ENCODE assay signal across 30 mouse cellular contexts in the genomic region with DNA sequence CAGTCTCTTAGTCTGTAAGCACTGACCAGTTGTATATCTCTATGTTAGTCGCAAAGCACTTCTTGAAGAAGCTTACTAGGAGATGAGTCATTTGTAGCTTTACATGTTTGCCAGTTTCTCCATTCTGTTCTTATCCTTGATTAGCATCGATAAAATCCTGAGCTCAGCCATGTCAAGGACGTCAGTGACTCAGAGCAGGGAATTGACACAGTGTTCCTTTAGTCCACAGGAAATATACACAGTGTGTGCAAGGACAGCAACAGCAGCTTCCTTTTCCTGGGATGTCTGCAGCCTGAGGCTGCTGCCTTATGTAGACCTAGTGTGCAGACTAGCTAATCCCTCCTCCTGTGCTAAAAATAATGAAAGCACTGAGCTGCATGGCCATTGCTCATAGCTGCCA. TPM values are rescaled to one million over a fixed set of nuclear protein-coding genes. Genes with fewer than 3 reads are reported as not detected.
DNase-seq lines count a peak whose midpoint lies in the region; ATAC-seq lines count a peak whose summit lies in the region.
"Had no signal": no experiment of that assay in that cellular context is flagged by ENCODE, and none has a peak within 500 bp of the region (broad histone marks: within the 10 kb centered on the region; RNA-seq: fewer than 3 reads in every experiment).

No protein-coding gene starts in this region.

- H3K27me3 ChIP-seq in liver, embryonic 12.5 days (replicated peaks), result no peaks in the 10 kb centered on the region
- no peaks in the 10 kb centered on the region for H3K27me3 ChIP-seq in liver, embryonic 16.5 days (ENCODE audit: control insufficient read depth, insufficient read depth, low read depth, low read length)
- no peaks in the 10 kb centered on the region for H3K27me3 ChIP-seq in forebrain, embryonic 13.5 days
- H3K27me3 ChIP-seq: embryonic facial prominence, embryonic 15.5 days; hindbrain, embryonic 13.5 days; lung, embryonic 15.5 days; midbrain, embryonic 12.5 days had no signal

- no peak overlapping the region for H3K9ac ChIP-seq in liver, embryonic 12.5 days
- H3K9ac ChIP-seq in liver, embryonic 16.5 days (ENCODE audit: low read depth, low read length), result no peak overlapping the region
- H3K9ac ChIP-seq in forebrain, embryonic 13.5 days, result no peak overlapping the region
- H3K9ac ChIP-seq: embryonic facial prominence, embryonic 15.5 days; forebrain, postnatal 0 days; hindbrain, embryonic 13.5 days; lung, embryonic 15.5 days; midbrain, embryonic 12.5 days had no signal

- ATAC-seq in liver, embryonic 12.5 days, result peak; percentile 32; the same call in 1 of the 2 replicates
- ATAC-seq in liver, embryonic 16.5 days (ENCODE audit: low read depth), result peak; percentile 51
- ATAC-seq in forebrain, embryonic 13.5 days, result no peak
- ATAC-seq: forebrain, postnatal 0 days had no signal

- no peak overlapping the region for H3K27ac ChIP-seq in liver, embryonic 12.5 days
- no peak overlapping the region for H3K27ac ChIP-seq in liver, embryonic 16.5 days (ENCODE audit: low read length)
- H3K27ac ChIP-seq in forebrain, embryonic 13.5 days, result no peak overlapping the region
- H3K27ac ChIP-seq: embryonic facial prominence, embryonic 15.5 days; hindbrain, embryonic 13.5 days; limb, embryonic 10.5 days; lung, embryonic 15.5 days; midbrain, embryonic 12.5 days had no signal

- H3K4me1 ChIP-seq in liver, embryonic 12.5 days, result no peaks in the 10 kb centered on the region
- no peaks in the 10 kb centered on the region for H3K4me1 ChIP-seq in liver, embryonic 16.5 days (ENCODE audit: control insufficient read depth, low read depth, low read length)
- no peaks in the 10 kb centered on the region for H3K4me1 ChIP-seq in forebrain, embryonic 13.5 days
- H3K4me1 ChIP-seq: embryonic facial prominence, embryonic 15.5 days; hindbrain, embryonic 13.5 days; limb, embryonic 10.5 days; lung, embryonic 15.5 days; midbrain, embryonic 12.5 days had no signal

- DNase-seq in liver (no peak), MN1 (ENCODE audit: low spot score) (peak; percentile 17)
- DNase-seq in adrenal gland, postnatal 14 days, result peak; percentile 62
- no peak for DNase-seq in kidney, adult 18-20 months
- no peak for DNase-seq in ovary, postnatal 10 days (ENCODE audit: low spot score)
- DNase-seq: cerebellum, adult 9-11 months; forebrain, postnatal 0 days; gastrocnemius, postnatal 25 days; kidney, adult 11 months; kidney, postnatal 10 days had no signal

- WGBS in liver, embryonic 12.5 days (ENCODE audit: insufficient replicate concordance), result 69% methylated on average over 3 of the region's 3 CpGs
- WGBS in liver, embryonic 16.5 days (ENCODE audit: insufficient replicate concordance), result 74% methylated on average over 3 of the region's 3 CpGs
- 91% methylated on average over 3 of the region's 3 CpGs for WGBS in forebrain, embryonic 13.5 days

- no peaks in the 10 kb centered on the region for H3K9me3 ChIP-seq in liver, embryonic 12.5 days (replicated peaks)
- H3K9me3 ChIP-seq in liver, embryonic 16.5 days (replicated peaks; ENCODE audit: control insufficient read depth, low read length), result no peaks in the 10 kb centered on the region
- H3K9me3 ChIP-seq in forebrain, embryonic 13.5 days (replicated peaks), result no peaks in the 10 kb centered on the region
- H3K9me3 ChIP-seq: embryonic facial prominence, embryonic 15.5 days; hindbrain, embryonic 13.5 days; limb, embryonic 10.5 days; lung, embryonic 15.5 days; midbrain, embryonic 12.5 days had no signal

- no peak overlapping the region for H3K4me3 ChIP-seq in liver, embryonic 12.5 days
- no peak overlapping the region for H3K4me3 ChIP-seq in liver, embryonic 16.5 days (ENCODE audit: low read depth, low read length)
- H3K4me3 ChIP-seq in forebrain, embryonic 13.5 days, result no peak overlapping the region
- H3K4me3 ChIP-seq: embryonic facial prominence, embryonic 15.5 days; hindbrain, embryonic 13.5 days; limb, embryonic 10.5 days; lung, embryonic 15.5 days; midbrain, embryonic 12.5 days had no signal

- H3K36me3 ChIP-seq in liver, embryonic 12.5 days, result peaks cover 60% of the 10 kb centered on the region
- H3K36me3 ChIP-seq in liver, embryonic 16.5 days (ENCODE audit: control insufficient read depth, insufficient read depth), result peaks cover 5% of the 10 kb centered on the region
- peaks cover 42% of the 10 kb centered on the region for H3K36me3 ChIP-seq in forebrain, embryonic 13.5 days (ENCODE audit: poor library complexity, severe bottlenecking)

- H3K4me2 ChIP-seq in liver, embryonic 12.5 days, result no peak overlapping the region
- H3K4me2 ChIP-seq in liver, embryonic 16.5 days (ENCODE audit: low read depth, low read length), result no peak overlapping the region
- H3K4me2 ChIP-seq in forebrain, embryonic 13.5 days, result no peak overlapping the region
- H3K4me2 ChIP-seq: embryonic facial prominence, embryonic 15.5 days; hindbrain, embryonic 13.5 days; lung, embryonic 15.5 days; midbrain, embryonic 12.5 days had no signal

RNA-seq across cellular contexts. Expression of gene Cenpq, which starts 13.7 kb away (rescaled TPM):
- 27.5 and 29.1 TPM in 2 replicates for polyA plus RNA-seq in liver, embryonic 12.5 days (2016; fragmentation: Nextera tagmentation; extraction: Ambion mirVana)
- 7.7 and 8.4 TPM in 2 replicates for total RNA-seq in adrenal gland, postnatal 14 days (2021)
- polyA plus RNA-seq in liver, embryonic 16.5 days (2015; fragmentation: Nextera tagmentation; extraction: Ambion mirVana), result 21.1 and 23.8 TPM in 2 replicates
- polyA plus RNA-seq in forebrain, embryonic 13.5 days (2015; fragmentation: Nextera tagmentation; extraction: Ambion mirVana), result 29.5 and 29.6 TPM in 2 replicates

RNA-seq across cellular contexts. Expression of gene Mut, which starts 14.0 kb away (rescaled TPM):
- polyA plus RNA-seq in liver, embryonic 12.5 days (2016; fragmentation: Nextera tagmentation; extraction: Ambion mirVana), result 29.4 TPM in 2 replicates
- 140 and 156 TPM in 2 replicates for total RNA-seq in adrenal gland, postnatal 14 days (2021)
- 33.0 and 33.5 TPM in 2 replicates for polyA plus RNA-seq in liver, embryonic 16.5 days (2015; fragmentation: Nextera tagmentation; extraction: Ambion mirVana)
- polyA plus RNA-seq in forebrain, embryonic 13.5 days (2015; fragmentation: Nextera tagmentation; extraction: Ambion mirVana), result 19.1 and 23.3 TPM in 2 replicates

RNA-seq across cellular contexts. Expression of gene Glyatl3, which starts 34.4 kb away (rescaled TPM):
- not detected in 2 replicates for polyA plus RNA-seq in liver, embryonic 12.5 days (2016; fragmentation: Nextera tagmentation; extraction: Ambion mirVana)
- not detected in 2 replicates for total RNA-seq in adrenal gland, postnatal 14 days (2021)
- not detected in 2 replicates for polyA plus RNA-seq in liver, embryonic 16.5 days (2015; fragmentation: Nextera tagmentation; extraction: Ambion mirVana)
- polyA plus RNA-seq in forebrain, embryonic 13.5 days (2015; fragmentation: Nextera tagmentation; extraction: Ambion mirVana), result not detected in 2 replicates
- total RNA-seq: common myeloid progenitor, adult 5-6 weeks; forebrain, postnatal 0 days; gastrocnemius, postnatal 25 days; heart, adult 8-10 months; heart, postnatal 25 days; layer of hippocampus, postnatal 10 days; liver, adult 2 months; MEL; monocyte, adult 5-6 weeks; neutrophil, adult 5-6 weeks had no signal
- polyA plus RNA-seq: C2C12; forebrain, postnatal 0 days; heart, embryonic 14.5 days; hindbrain, embryonic 13.5 days; limb, embryonic 10.5 days; liver, adult 2 months; lung, embryonic 15.5 days; midbrain, embryonic 12.5 days; small intestine, adult 2 months; thymus, postnatal 0 days had no signal

Comparison
In these comparisons a context has a peak if more than half of its experiments do, and no peak if none do; other contexts are left out.
1. DNase-seq: peak in MN1 (single experiment) and adrenal gland, postnatal 14 days (single experiment); none in liver (single experiment), kidney, adult 18-20 months (single experiment) and ovary, postnatal 10 days (single experiment).